Mouse (Mus musculus) monocyte, adult 5-6 weeks (primary cell): Measurements from ENCODE around the gene Kctd4. TPM values are rescaled to one million over a fixed set of nuclear protein-coding genes. Genes with fewer than 3 reads are reported as not detected.
"Not testable (repeated sequence)": the region's sequence is repeated elsewhere in the genome, so short reads cannot be mapped to it uniquely, and the experiment has no call there.

ENCODE experiments used
- ATAC-seq: fragments of 153-309, 156-312 bp; replicated peaks from 2 replicates; pipeline ENCODE4 v1.8.0; 2017; ENCODE audit warnings: mild to moderate bottlenecking; ENCODE audit not compliant: low TSS enrichment, insufficient number of reproducible peaks, severe bottlenecking, poor library complexity, low FRiP score
- total RNA-seq: library from RNA; stranded (forward); fragments of 200-1000, 200-491, 200-594 nt; gene quantifications from 3 replicates; pipeline ENCODE4 v1.2.3, GENCODE M21; 2017

Gene Kctd4
- 0.29 TPM in 1 of 3 replicates, not detected in the others for total RNA-seq

- ATAC-seq = no peak
These were observed at the start of gene Kctd4 for GRCm38 (mm10) chr14:75954766-75955165. Gene Kctd4 (plus strand): TSS chr14:75955009.

GRCm38 (mm10) chr14:75906931-75907330 lies 47.9 kb upstream of the Kctd4 start:
- ATAC-seq = no peak

GRCm38 (mm10) chr14:75911968-75912367 lies 42.8 kb upstream of the Kctd4 start:
- no peak for ATAC-seq

GRCm38 (mm10) chr14:75912665-75913064 lies 42.1 kb upstream of the Kctd4 start:
- no peak for ATAC-seq

- ATAC-seq = no peak
These were observed 31.3 kb upstream of the Kctd4 start for GRCm38 (mm10) chr14:75923314-75924052.

- not testable (repeated sequence) for ATAC-seq
These were observed 25.1 kb upstream of the Kctd4 start for GRCm38 (mm10) chr14:75929713-75930112.

- no peak for ATAC-seq
These were observed 23.5 kb upstream of the Kctd4 start for GRCm38 (mm10) chr14:75931266-75931665.

GRCm38 (mm10) chr14:75934359-75934758 lies 20.4 kb upstream of the Kctd4 start:
- ATAC-seq = no peak

- no peak for ATAC-seq
These were observed 17.1 kb upstream of the Kctd4 start for GRCm38 (mm10) chr14:75937714-75938113.

- ATAC-seq = no peak
These were observed 13.3 kb upstream of the Kctd4 start for GRCm38 (mm10) chr14:75941500-75941899.

GRCm38 (mm10) chr14:75942365-75942764 lies 12.4 kb upstream of the Kctd4 start:
- ATAC-seq = no peak

GRCm38 (mm10) chr14:75947674-75948073 lies 7.1 kb upstream of the Kctd4 start:
- no peak for ATAC-seq

- no peak for ATAC-seq
These were observed 1.8 kb upstream of the Kctd4 start for GRCm38 (mm10) chr14:75953011-75953410.

GRCm38 (mm10) chr14:75962250-75962649 lies 7.4 kb downstream of the Kctd4 start:
- ATAC-seq = no peak

- ATAC-seq = no peak
These were observed 8.4 kb downstream of the Kctd4 start for GRCm38 (mm10) chr14:75963215-75963614.

- ATAC-seq = no peak
These were observed 9.2 kb downstream of the Kctd4 start for GRCm38 (mm10) chr14:75964000-75964399.

- ATAC-seq = no peak
These were observed 9.6 kb downstream of the Kctd4 start for GRCm38 (mm10) chr14:75964433-75964832.

GRCm38 (mm10) chr14:75967291-75967690 lies 12.5 kb downstream of the Kctd4 start:
- no peak for ATAC-seq

GRCm38 (mm10) chr14:75976107-75976506 lies 21.3 kb downstream of the Kctd4 start:
- no peak for ATAC-seq

GRCm38 (mm10) chr14:75981231-75981630 lies 26.4 kb downstream of the Kctd4 start:
- ATAC-seq = no peak

GRCm38 (mm10) chr14:75983891-75984290 lies 29.1 kb downstream of the Kctd4 start:
- no peak for ATAC-seq
